Mouse (Mus musculus) adipocyte (in vitro differentiated cells): ENCODE measurements around the gene Rnf114.

Experiments used
- DNase-seq: peaks from one replicate; pipeline ENCODE4 v3.0.0-alpha.2; 2016; ENCODE audit warnings: low spot score

Gene Rnf114

GRCm38 (mm10) chr2:167491757-167492708 lies at the start of gene Rnf114:
Gene Rnf114 (plus strand): TSS chr2:167492645.
- peak; percentile 48 for DNase-seq

- DNase-seq = no peak
Measured at GRCm38 (mm10) chr2:167443411-167444193, 48.8 kb upstream of the Rnf114 start.

- DNase-seq = no peak
Measured at GRCm38 (mm10) chr2:167445911-167446780, 46.3 kb upstream of the Rnf114 start.

- DNase-seq = no peak
Measured at GRCm38 (mm10) chr2:167447207-167447606, 45.2 kb upstream of the Rnf114 start.

- DNase-seq = no peak
Measured at GRCm38 (mm10) chr2:167447629-167448028, 44.8 kb upstream of the Rnf114 start.

GRCm38 (mm10) chr2:167449331-167450275 lies 42.8 kb upstream of the Rnf114 start:
- DNase-seq = no peak

GRCm38 (mm10) chr2:167450647-167451046 lies 41.8 kb upstream of the Rnf114 start:
- DNase-seq = peak; percentile 45

- DNase-seq = peak; percentile 64
Measured at GRCm38 (mm10) chr2:167453814-167454213, 38.6 kb upstream of the Rnf114 start.

- no peak for DNase-seq
Measured at GRCm38 (mm10) chr2:167456361-167457020, 36.0 kb upstream of the Rnf114 start.

- DNase-seq = peak; percentile 68
Measured at GRCm38 (mm10) chr2:167457213-167457612, 35.2 kb upstream of the Rnf114 start.

GRCm38 (mm10) chr2:167458548-167458947 lies 33.9 kb upstream of the Rnf114 start:
- no peak for DNase-seq

GRCm38 (mm10) chr2:167459071-167459865 lies 33.2 kb upstream of the Rnf114 start:
- no peak for DNase-seq

- peak; percentile 81 for DNase-seq
Measured at GRCm38 (mm10) chr2:167462954-167463353, 29.5 kb upstream of the Rnf114 start.

GRCm38 (mm10) chr2:167463802-167464201 lies 28.6 kb upstream of the Rnf114 start:
- no peak for DNase-seq

GRCm38 (mm10) chr2:167465951-167466350 lies 26.5 kb upstream of the Rnf114 start:
- no peak for DNase-seq

- DNase-seq = no peak
Measured at GRCm38 (mm10) chr2:167467214-167467613, 25.2 kb upstream of the Rnf114 start.

- no peak for DNase-seq
Measured at GRCm38 (mm10) chr2:167468444-167468843, 24.0 kb upstream of the Rnf114 start.

- no peak for DNase-seq
Measured at GRCm38 (mm10) chr2:167470611-167471010, 21.8 kb upstream of the Rnf114 start.

GRCm38 (mm10) chr2:167471585-167471984 lies 20.9 kb upstream of the Rnf114 start:
- DNase-seq = no peak
